Mouse (Mus musculus) v-Abl transformed pro-B cells (cell line): ENCODE results near the gene Mansc1.

ENCODE experiments used
- in situ Hi-C, 2 experiments: fragments of 400-800 bp; cut with MboI; formaldehyde crosslinking; loops; one replicate each; pipeline ENCODE4 v1.15.1; 2025; ENCODE audit not compliant: unreplicated experiment in 2 of 2

Mansc1 gene

DNA sequence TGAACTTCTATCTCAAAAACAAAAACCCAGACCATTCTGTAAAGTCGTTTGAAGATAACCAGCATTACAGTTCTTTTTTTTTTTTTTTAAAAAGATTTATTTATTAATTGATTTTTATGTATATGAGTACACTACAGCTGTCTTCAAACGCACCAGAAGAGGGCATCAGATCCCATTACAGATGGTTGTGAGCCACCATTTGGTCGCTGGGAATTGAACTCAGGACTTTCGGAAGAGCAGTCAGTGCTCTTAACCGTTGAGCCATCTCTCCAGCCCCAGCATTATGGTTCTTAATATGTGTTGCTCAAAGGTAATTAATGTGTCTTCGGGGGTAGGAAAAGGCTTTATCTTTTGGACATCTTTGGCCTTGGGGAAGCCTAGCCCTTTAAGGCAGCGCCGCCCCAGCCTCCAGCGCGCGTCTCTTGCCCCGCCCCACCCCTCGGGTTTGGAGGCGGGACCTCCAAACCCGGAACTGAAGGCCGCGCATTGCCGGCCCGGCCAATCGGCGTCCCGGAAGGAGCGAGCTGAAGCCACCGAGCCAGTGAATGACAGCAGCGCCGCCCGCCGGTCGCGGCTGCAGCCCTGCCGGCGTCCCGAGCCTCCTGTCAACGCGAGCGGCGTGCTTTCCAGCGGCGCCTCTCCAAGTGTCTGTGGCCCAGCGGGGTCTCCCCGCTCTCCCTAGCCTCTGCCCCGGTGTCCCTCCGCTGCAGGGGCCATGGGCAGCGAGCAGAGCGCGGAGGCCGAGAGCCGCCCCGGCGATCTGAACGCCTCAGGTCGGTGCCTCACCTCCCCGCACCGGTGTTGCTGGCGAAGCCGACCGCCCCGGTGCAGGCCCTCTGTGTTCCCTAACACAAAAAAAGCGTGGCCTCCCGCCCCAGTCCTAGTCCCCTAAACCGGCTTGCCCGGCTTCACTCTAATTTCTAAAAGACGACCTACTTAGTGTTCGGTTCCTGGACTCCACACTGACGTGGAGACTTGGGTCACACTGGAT, 8.5 kb upstream of the Mansc1 start:
- in situ Hi-C loops = no loop called here

DNA sequence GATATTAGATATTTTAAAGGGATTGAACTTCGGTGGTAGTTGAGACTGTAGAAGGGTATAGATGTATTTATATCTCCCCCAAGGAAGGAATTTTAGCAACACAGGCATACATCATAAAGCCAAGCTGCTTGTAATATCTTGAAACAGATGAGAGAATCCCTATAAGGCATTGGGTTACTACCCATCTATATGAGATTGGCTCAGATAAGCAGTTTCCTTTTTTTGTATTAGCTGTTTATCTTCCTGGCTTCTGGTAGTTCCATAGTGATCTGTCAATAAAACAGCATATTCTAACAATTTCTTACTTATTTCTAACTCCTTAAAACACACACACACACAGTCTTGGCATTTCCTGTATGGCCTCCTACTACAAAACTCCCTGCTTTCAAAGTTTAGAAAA, 7.6 kb upstream of the Mansc1 start:
- in situ Hi-C loops = no loop called here

DNA sequence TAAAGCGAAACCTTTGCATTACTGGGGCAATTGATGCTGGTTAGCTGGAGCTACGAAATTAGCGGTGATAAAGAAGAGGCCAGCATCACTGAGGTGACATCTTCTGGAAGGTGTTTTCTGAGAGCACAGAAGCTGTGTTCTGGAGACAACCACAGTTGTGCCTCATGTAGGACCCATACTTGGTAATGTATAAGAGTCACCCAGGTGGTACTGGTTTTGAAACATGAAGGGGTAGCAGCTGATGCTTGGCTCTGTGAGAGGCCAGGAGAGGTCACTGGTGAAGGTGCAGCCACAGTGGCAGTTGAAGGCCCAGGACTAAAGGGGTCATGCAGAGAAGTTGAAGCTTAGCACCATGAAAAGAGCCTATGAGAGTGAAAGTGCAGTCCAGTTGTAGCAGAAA, 6.9 kb upstream of the Mansc1 start, which contains the start of gene Borcs5:
Gene Borcs5 (plus strand): TSS at position 301 of the 400 bp plus-strand sequence.
- in situ Hi-C loops = no loop called here

DNA sequence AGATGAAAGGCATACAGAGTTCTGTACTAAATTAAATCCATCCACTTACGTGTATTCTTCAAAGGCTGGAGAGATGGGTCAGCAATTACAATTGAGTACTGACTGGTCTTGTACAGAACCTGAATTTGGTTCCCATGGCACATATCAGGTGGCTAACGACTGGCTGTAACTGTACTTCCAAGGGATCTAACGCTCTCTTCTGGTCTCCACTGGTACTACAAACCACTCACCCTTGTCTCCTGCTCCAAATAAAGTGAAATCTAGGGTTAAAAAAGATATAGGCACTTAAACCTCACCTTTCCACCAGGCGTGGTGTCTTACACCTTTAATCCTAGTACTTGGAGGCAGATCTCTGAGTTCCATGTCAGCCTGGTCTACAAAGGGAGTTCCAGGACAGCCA, 4.2 kb upstream of the Mansc1 start:
- in situ Hi-C loops = no loop called here

DNA sequence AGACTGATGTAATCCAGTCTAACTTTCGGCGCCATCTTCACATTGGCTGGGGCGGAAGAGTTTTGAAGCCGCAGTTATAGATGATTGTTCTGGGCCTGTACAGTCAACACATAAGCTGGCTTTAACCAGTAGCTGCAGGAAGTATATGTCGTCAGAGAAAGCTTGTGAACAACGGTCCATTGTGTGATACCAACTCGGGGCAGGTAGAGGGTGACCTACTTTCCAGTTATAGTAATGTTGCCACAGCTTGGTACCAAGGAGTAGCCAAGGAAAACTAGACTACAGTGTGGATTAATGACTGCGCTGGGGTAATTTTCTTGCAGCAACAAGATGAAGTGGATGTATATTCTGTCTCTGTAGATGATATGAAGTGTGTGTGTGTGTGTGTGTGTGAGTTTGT, 1.3 kb upstream of the Mansc1 start:
- in situ Hi-C loops = no loop called here

DNA sequence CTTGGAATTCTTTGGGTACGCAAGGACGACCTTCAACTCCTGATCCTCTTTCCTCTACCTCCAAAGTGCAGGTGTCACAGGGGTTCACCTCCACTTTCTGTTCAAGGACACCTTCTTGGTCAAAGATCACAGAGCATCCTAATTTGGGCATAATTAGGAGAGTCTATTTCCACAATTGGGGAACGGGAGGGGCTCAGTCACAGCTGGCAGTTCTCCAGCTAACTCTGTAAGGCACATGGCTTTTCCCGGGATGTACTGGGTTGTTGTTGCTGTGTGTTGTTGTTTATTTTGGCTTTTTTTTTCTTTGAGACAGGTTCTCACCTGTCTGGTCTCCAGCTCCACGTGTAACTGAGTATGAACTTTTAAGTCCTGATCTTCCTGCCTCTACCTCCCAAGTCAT, 468 bp upstream of the Mansc1 start:
- in situ Hi-C loops = no loop called here

DNA sequence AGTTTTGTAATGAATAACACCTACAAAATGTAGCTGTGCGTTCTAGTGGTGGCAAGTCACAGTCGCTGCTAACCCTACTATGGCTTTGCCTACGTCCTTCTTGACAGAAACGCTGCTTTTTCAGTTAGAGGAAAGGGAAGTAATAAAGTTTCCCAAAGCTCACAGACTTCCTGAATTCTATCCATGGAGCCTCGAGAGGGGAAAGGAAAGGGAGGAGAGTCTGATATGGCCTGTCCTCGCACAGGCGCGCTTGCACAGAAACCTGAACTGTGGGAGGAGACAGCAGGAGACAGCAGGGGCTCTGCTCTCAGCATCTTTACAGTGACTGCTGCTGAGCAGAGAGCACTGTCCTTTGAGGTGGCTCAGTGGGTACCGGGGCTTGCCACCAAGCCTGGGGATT, 1.8 kb downstream of the Mansc1 start:
- in situ Hi-C loops = no loop called here

DNA sequence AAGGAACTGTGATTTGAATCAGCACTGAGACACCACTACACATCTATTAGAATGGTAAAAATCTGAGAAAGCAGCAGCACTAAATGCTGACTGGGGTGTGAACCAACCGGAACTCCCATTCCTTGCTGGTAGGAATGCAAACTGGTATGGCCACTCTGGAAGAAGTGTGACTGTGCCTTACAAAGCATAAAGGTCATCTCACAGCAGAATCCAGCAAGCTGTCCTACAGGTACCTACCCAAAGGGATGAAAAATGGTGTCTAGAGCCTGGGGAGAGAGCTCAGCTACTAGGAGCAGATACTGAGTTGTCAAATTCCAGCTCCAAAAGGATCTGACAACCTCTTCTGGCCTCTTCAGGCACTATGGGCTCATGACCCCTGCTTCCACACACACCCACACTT, 5.7 kb downstream of the Mansc1 start:
- in situ Hi-C loops = no loop called here

DNA sequence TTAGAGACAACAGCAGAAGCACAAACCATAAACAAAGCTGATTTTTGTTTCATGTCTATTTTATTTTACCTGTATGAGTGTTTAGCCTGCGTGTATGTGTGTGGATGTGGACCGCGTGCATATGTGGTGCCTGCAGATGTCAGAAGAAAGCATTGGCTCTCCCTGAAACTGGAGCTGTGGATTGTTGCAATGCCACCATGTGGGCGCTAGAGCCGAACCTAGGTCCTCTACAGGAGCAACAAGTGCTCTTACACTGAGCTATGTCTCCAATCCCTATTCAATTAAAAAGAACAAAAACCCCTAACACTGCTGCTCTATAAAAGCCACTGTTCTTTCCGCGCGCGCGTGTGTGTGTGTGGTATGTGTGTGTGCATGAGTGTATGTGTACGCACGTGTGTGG, 6.9 kb downstream of the Mansc1 start:
- in situ Hi-C loops = no loop called here

DNA sequence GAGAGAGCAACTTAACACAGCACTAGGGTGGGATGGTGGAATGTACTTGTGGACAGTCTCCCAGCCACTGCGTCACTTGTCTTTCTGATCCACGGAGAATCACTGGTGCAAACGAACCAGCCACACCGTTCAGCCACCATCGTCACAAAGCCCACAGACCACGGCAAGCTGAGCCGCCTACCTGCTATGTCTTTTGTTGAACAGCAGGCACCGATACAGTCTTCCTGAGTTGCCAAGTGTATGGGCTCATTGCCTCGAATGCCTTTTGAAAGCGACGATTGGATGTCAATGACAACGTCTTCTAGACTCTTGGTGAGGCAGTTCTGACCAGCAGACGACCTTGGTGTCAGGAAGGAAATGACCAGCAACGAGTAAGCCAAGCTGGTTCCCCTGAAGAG, 10.7 kb downstream of the Mansc1 start:
- in situ Hi-C loops = no loop called here

DNA sequence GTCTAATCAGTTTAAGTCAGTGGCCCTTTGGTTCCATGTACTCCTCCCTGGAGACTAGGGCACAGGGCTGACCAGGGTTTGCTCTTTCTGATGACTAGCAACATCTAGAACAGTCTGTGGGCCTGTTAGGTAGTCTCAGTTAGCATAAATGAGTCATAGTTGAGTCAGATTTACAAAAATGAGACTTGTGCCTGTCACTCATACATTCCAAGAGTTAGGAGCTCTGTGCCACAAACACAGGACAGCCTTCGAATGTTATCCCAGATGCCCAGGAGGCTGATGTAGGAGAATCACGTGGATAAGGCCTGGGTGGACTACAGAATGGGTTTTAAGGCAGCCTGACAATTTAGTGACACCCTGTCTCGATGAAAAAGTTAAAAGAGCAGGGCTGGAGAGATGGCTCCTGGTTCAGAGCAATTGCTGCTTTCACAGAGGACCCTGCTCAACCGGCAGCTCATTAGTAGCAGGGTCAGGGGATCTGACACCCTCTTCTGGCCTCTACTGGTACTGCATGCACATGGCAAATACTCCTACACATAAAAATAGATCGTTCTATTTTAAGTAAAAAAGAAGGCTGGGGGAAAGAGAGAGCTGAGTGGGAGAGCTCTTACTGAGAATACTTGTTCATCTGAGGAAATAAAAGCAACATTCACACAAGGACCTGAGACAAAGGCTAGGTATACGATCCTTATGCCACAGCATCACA, 11.3 kb downstream of the Mansc1 start:
- in situ Hi-C loops = no loop called here

DNA sequence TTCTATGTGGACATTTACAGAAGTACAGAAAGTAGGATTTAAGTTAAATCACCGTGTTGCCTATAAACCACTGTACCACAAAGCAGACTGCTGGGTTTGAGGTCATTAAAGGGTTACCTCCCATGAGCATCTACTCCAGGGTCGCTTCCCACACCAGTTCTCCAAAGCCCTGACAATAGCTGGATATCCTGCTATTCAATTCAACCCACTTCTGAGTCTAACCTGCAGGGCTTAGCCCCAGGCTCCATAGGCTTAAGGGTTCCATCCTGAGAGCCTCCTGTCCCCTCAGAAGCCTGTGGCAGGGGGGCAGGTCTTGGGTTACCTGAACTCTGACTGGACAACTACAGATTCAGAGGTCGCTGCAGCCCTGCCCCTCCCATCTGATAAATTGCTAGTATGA, 12.2 kb downstream of the Mansc1 start:
- in situ Hi-C loops = no loop called here

DNA sequence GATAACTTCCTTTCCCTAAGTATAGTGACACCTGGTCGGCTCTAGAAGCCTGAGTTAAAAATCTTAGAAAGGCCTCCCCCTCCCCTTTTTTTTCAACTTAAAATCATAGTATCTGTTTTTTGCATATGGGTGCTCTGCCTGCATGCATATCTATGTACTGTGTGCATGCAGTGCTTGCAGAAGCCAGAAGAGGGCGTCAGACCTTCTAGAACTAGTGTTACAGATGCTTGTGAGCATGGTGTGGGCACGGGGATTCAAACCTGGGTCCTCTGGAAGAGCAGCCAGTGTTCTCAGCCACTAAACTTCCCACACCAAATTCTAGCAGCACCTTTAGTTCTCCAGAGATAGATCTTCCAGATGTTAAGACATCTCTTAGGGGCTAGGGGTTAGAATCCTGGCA, 14.7 kb downstream of the Mansc1 start:
- in situ Hi-C loops = loop anchor here (5.0 to 10.0 kb wide), 4 partner anchors 190 to 913 kb away; no protein-coding TSS in a partner anchor

DNA sequence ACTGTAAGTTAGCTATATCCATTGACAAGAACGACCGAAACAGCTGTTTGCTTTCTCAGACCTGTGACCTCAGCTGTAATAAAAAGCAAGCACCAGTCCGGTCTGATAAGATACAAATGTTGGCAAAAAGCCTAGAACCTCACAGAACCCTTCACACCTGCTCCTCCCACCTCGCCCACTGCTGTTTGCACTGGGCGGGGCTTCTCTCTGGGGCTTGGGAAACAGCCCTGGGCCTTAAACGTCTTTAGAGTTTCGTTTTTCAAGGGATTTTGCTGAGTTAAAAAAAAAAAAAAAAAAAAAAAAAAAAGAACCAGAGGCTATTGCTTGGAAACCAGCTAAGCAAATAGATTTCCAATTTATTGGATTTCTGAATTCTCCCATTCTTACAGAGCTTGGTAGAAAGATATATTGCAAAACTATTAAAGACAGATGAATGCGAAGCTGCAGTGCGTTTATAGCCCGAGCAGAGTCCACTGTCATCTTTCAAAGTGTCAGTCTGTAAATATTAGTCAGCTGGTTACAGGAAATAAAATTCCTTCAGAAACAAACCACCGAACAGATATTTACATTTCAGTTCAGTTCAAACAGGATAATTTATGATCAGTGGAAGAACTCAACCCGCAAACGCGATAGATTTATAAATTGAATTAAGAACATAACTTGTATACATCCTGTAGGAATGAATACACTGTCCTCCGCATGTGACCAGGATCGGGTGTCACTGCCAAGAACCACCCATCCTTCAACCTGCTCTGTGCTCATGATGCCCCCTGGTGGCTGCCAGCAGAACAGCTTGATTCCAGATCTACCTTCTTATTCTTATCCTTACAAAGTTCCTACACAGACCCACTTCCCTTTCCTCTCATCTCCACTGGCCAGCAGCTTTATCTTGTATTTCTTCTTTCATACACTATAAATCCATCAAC, 17.3 kb downstream of the Mansc1 start:
- in situ Hi-C loops = loop anchor here (5.0 to 10.0 kb wide), 4 partner anchors 188 to 910 kb away; no protein-coding TSS in a partner anchor

DNA sequence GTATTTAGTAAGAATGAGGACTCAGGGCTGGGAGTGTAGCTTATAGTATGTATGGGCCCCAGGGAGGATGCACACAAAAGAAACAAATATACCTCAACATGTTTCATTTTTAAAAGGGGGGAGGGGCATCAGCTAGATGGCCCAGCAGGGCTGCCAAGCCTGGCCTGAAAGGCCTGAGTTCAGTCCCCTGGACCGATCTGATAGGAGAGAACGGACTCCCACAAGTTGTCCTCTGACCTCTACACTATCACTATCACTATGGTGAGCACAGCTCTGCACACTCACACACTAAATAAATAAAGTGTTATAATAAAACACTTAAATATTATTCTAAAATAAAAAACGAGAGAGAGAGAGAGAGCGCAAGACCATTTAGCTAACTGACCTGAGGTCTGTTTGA, 18.0 kb downstream of the Mansc1 start:
- in situ Hi-C loops = loop anchor here in 1 of 2 experiments (10.0 kb wide), 1 partner anchor 910 kb away; no protein-coding TSS in a partner anchor

DNA sequence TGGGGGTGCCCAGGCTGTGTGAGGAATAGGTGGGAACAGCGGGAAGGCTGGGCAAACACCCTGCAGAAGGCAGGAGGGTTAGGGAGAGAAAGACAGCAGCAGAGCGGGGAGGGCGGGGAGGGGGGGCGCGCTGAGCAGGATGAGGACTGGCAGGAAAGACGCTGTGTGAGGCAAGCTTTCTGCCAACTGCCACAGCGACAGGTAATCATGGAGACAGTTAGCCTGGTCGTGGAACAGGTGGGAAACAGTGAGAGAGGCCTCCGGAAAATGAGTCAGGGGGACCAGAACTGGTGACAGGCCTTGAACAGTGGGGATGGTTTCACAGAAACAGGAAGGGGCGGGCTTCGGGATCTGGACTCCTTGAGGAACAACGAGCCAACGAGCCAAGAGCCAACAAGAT, 20.4 kb downstream of the Mansc1 start:
- in situ Hi-C loops = loop anchor here in 1 of 2 experiments (10.0 kb wide), 1 partner anchor 907 kb away; no protein-coding TSS in a partner anchor

DNA sequence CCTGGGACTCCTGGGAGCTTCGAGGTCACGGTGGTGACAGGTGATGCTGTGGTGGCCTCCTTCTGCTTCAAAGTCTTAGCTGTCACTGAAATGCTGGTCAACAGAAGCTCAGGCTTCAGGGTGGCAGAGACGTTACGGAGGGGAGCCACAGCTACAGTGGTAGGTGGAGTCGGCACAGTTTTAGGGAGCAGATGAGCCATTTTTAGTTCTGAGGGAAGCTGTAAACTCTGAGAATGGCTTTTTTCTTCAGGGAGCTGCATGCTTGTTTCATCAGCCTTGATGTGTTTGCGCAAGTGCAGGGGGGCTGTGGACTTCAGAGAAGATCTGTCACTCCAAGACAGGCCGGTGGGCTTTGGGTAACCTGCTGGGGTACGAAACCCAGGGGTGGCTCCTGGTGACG, 21.9 kb downstream of the Mansc1 start:
- in situ Hi-C loops = loop anchor here in 1 of 2 experiments (10.0 kb wide), 1 partner anchor 906 kb away; no protein-coding TSS in a partner anchor

DNA sequence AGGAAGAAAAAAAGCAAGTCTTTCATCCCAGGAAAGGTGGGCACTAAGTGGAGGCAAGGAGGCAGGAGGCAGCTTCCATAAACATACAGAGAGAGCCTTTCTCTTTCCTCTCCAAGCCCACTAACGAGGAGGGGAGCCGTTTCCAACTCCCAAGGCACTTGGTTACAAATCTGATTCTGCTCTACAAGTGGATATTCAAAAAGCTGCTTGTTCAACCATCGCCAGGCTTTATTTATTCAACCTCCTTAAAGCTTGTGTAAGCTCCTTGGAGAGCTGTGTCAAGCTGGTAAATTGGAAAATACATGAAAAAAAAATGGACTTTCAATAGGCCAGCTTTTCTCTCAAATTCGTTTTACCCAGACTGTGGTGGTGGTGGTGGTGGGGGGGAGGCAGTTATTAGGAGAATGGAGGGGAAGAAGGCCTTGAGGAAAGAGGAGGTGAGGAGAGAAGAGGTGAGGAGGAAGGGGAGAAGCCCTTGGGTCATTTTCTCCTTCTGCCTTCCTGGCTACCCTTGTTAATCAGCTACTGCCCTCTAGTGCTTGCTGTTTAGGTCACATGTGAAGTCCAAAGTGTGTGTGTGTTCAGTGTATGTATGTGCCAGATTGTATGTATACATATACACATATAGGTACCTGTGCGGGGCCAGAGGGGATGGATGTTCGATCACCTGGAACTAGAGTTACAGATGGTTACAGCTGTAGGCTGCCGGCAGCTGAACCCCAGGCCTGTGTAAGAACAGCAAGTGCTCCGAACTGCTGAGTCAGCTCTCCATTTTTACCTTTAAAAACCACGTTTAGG, 25.1 kb downstream of the Mansc1 start:
- in situ Hi-C loops = loop anchor here in 1 of 2 experiments (10.0 kb wide), 1 partner anchor 702 kb away; no protein-coding TSS in a partner anchor

DNA sequence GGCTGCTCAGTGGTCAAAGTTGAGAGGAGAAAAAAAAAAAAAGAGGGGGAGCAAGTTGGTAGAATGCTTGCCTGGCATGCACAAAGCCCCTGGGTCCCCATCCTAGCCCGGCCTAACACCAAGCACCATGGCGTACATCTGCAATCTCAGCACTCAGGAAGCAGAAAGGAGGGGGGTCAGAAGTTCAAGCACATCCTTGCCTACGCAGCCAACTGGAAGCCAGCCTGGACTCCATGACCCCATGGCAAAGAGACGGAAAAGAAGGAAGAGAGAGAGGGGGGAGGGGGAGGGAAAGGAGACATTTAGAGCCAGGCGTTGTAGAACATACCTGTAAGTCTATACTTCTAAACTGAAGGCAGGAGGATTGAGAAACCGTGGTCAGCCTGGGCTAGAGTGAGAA, 25.7 kb downstream of the Mansc1 start:
- in situ Hi-C loops = loop anchor here in 1 of 2 experiments (10.0 kb wide), 1 partner anchor 702 kb away; no protein-coding TSS in a partner anchor
